Mouse (Mus musculus): ENCODE measurements around the gene Pum1.

The Pum1 gene

GRCm38 (mm10) chr4:130791811-130792375, 128.8 kb downstream of the Pum1 start:
- no peak for DNase-seq (ENCODE audit: low read depth, low spot score)

GRCm38 (mm10) chr4:130792376-130793179, 129.5 kb downstream of the Pum1 start, which contains the start of gene Sdc3:
Gene Sdc3 (plus strand): TSS chr4:130792537.
- no peak for DNase-seq (ENCODE audit: low read depth, low spot score)

- DNase-seq (ENCODE audit: low read depth, low spot score), result no peak
Observed at GRCm38 (mm10) chr4:130793180-130793501, 130.0 kb downstream of the Pum1 start.

- DNase-seq (ENCODE audit: low read depth, low spot score), result no peak
Observed at GRCm38 (mm10) chr4:130794771-130795170, 131.7 kb downstream of the Pum1 start.

GRCm38 (mm10) chr4:130795970-130796369, 132.8 kb downstream of the Pum1 start:
- no peak for DNase-seq (ENCODE audit: low read depth, low spot score)

GRCm38 (mm10) chr4:130797201-130798051, 134.3 kb downstream of the Pum1 start:
- DNase-seq (ENCODE audit: low read depth, low spot score), result no peak

- no peak for DNase-seq (ENCODE audit: low read depth, low spot score)
Observed at GRCm38 (mm10) chr4:130798416-130798815, 135.3 kb downstream of the Pum1 start.

- no peak for DNase-seq (ENCODE audit: low read depth, low spot score)
Observed at GRCm38 (mm10) chr4:130799118-130799517, 136.0 kb downstream of the Pum1 start.

- no peak for DNase-seq (ENCODE audit: low read depth, low spot score)
Observed at GRCm38 (mm10) chr4:130799582-130799981, 136.5 kb downstream of the Pum1 start.

GRCm38 (mm10) chr4:130800147-130800546, 137.0 kb downstream of the Pum1 start:
- DNase-seq (ENCODE audit: low read depth, low spot score), result no peak

- DNase-seq (ENCODE audit: low read depth, low spot score), result no peak
Observed at GRCm38 (mm10) chr4:130801198-130801597, 138.1 kb downstream of the Pum1 start.

- DNase-seq (ENCODE audit: low read depth, low spot score), result no peak
Observed at GRCm38 (mm10) chr4:130801624-130802329, 138.7 kb downstream of the Pum1 start.

GRCm38 (mm10) chr4:130803591-130803990, 140.5 kb downstream of the Pum1 start:
- no peak for DNase-seq (ENCODE audit: low read depth, low spot score)

- DNase-seq (ENCODE audit: low read depth, low spot score), result no peak
Observed at GRCm38 (mm10) chr4:130804292-130804691, 141.2 kb downstream of the Pum1 start.

GRCm38 (mm10) chr4:130804771-130805361, 141.7 kb downstream of the Pum1 start:
- no peak for DNase-seq (ENCODE audit: low read depth, low spot score)

GRCm38 (mm10) chr4:130805746-130806145, 142.6 kb downstream of the Pum1 start:
- DNase-seq (ENCODE audit: low read depth, low spot score), result no peak

GRCm38 (mm10) chr4:130806746-130807145, 143.6 kb downstream of the Pum1 start:
- no peak for DNase-seq (ENCODE audit: low read depth, low spot score)

GRCm38 (mm10) chr4:130809784-130810183, 146.7 kb downstream of the Pum1 start:
- DNase-seq (ENCODE audit: low read depth, low spot score), result no peak

GRCm38 (mm10) chr4:130810845-130811244, 147.7 kb downstream of the Pum1 start:
- no peak for DNase-seq (ENCODE audit: low read depth, low spot score)

- no peak for DNase-seq (ENCODE audit: low read depth, low spot score)
Observed at GRCm38 (mm10) chr4:130811385-130811784, 148.3 kb downstream of the Pum1 start.

- no peak for DNase-seq (ENCODE audit: low read depth, low spot score)
Observed at GRCm38 (mm10) chr4:130813958-130814357, 150.8 kb downstream of the Pum1 start.
